Mouse (Mus musculus) hematopoietic stem cell, adult 5-6 weeks (primary cell): ENCODE measurements at regions not wholly inside any gene's neighbourhood (a gene's known extent, or its start where the extent isn't known, plus 50 kb on each side); places are given as distances from the start of the nearest gene placed in this dataset.

Experiments used
- ATAC-seq, 2 experiments: fragments of 125-278 bp in 1 of 2; replicated peaks in 1 of 2; 2 replicates each; pipeline ENCODE4 v1.8.0; 2016 to 2017; ENCODE audit warnings: inconsistent platforms in 2 of 2, mild to moderate bottlenecking in 2 of 2, moderate number of reproducible peaks in 2 of 2, low read depth in 1 of 2, moderate TSS enrichment in 1 of 2; ENCODE audit not compliant: low FRiP score in 2 of 2, poor library complexity in 2 of 2, severe bottlenecking in 2 of 2, insufficient read depth in 1 of 2, low TSS enrichment in 1 of 2

DNA sequence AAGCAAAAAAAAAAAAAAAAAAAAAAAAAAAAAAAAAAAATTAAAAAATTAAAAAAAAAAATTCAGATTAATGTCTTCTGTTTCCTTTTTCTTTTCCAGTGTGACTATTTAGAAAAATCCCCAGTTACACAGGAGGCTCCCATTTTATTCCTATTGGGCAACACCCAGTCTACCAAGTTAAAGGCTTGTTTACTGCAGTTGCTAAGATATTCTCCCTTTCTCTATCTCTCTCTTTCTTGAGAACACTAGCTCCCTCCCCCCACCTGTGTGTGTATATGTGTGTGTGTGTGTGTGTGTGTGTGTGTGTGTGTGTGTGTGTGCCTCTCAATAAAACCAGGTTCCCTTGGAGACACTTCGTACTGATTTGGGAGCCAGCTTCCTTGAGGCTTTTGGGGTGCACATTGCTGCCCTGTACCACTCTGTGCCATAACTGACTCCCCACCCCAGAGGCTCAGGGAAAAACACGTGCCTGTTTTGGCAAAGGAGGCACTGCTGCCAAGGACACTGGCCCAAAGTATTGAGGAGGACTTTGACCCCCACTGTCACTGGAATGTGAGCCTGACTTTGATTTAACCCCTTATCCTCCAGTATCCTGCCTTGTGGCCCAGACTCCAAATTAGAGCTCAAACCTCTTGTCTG is 50.3 kb downstream of the Anapc15-ps start:
- ATAC-seq: no peak

DNA sequence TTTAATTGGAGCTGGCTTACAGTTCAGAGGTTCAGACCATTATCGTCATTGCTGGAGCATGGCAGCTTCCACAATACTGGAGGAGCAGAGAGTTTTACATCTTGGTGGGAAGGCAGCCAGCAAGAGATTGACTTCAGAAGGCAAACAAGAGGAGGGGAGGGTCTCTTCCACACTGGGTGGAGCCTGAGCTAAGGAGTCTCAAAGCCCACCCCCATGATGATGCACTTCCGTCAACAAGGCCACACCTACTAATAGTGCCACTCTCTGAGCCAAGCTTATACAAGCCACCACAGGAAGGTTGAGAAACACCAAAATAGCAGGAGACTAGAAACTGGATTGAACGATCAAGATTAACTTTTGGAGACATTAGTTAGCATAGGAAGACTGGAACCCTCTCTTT is 52.5 kb downstream of the Anapc15-ps start:
- no peak for ATAC-seq

DNA sequence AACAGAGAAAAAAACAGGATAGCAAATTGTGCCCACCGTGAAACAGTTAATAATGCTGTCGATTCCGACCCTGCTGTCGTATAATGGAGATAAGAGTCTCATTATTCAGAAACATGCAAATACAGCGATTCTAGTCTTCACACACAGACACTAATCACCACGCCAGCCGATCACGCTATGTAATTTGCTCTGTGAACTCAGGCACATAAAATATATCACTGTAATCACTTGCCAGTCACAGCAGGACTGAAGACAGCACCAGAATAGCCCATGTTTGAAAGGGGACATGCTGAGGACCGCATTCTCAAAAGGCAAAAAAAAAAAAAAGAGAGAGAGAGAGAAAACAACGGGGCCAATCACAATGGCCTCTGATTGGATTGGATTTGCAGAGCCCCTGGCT is 53.6 kb downstream of the Anapc15-ps start:
- no peak for ATAC-seq

DNA sequence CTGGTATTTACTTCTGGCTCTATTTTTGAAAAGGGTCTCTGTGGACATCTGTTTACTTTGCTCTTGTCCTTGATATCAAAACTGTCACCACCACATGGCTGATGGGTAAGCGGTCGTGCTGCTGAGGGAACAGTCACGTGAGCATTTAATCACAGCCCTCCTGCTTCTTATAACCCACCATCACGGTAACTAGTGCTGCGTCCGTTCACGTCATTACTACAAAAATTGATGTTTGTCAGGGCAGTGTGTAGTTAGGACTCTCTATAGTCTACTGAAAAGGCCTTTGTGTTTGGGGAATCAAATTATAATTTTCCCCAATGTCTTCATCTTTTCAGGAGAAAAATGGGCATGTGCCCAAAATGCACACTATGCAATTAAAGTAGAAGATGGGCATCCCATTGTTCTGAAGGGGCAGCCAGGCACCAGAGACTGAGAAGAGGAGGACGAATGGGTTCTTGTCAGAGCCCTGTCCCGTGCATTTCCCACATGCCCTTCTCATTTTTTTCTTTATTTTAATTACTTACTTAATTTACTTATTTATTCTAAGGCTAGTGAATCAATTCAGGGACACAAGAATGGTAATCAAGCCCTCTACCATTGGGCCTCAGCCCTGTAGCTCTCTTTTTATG is 54.6 kb upstream of the Nudt4 start:
- ATAC-seq: no peak

DNA sequence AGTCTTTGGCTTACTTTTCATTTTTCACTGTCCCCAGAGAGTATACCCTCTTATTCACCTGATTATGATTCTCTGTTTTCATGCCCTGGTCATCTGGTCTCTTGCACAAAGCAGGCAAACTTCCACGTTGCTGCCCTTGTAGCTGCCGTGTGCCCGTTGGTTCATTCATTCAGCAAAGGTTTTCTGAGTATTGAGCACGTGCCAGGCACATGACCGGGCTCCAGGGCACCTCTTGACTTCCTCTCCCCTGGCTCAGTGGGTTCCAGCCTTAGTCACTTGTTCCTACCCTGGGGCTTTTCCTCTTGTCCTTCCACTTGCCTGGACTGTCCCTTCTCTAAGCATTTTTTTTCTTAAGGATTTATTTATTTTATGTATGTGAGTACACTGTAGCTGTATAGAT is 52.9 kb upstream of the Nudt4 start:
- 0 out of 4 replicates have a peak, but pooled peaks of 1 of the 2 experiments have one; percentile 27 for ATAC-seq

DNA sequence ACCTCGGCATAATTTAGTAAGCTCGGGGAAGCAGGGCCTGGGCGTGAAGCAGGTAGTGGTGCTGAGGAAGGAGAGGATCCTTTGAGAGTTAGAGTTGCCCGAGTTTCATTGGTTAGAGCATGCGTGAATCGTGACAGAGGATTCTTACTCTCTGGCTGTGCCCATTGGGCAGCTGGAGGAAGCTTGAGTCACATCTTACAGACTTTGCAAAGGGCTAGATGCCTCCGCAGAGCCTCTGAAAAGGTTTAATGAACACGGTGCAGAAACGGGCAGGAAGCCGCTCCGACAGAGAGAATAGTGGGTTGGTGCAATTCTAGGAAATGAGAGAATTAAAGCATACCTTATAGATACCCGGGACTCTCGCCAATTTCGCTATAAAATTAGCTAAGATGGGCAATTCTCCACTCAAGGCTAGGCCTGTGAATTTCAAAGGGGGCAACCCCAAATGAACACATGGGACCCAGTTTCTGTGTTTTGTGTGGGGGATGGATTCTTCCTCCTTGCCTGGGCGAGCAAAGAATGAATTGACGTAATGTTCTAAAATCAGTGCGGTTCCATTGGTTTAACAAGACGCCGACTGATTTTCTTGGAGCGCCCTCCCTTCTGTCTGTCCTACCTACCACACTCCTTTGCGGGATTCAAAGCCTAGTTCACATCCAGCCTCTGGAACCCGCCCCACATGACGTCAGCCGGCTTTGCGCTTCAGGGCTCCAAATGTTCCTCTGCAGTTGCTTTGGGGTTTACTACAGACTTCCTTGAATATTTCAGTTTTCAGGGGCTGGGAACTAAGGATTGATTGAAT is 52.1 kb upstream of the Nudt4 start:
- ATAC-seq: no peak
